Comparison of ENCODE assay signal across 23 mouse cellular contexts in the genomic region with DNA sequence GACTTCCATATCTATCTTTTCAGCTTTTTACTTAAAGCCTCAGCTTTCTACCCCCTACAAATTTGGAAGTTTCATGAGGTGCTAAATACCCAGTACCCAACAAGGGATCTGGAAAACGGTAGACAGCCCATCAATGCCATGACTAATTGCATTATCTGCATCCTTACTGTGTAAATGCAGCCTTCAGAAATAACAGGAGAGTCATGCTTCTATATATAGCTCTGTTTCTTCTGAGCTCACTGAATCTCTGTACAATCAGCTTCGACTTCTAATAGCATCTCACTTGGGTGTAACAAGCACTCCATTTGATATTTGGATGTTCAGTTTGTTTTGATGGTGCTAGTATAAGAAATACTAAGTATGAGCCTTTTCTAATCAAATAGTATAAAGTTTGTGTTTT.
A peak's percentile ranks its signal among the peaks of the same experiment; 100 is the strongest.
DNase-seq lines count a peak whose midpoint lies in the region; ATAC-seq and TF ChIP-seq lines count a peak whose summit lies in the region.
"Had no signal": no experiment of that assay in that cellular context is flagged by ENCODE, and none has a peak within 500 bp of the region (broad histone marks: within the 10 kb centered on the region; RNA-seq: fewer than 3 reads in every experiment).

No protein-coding gene starts in this region.

- WGBS in heart, embryonic 12.5 days = 24% methylated on average over 2 of the region's 2 CpGs
- WGBS in kidney, postnatal 0 days = 53% methylated on average over 2 of the region's 2 CpGs
- 52% methylated on average over 2 of the region's 2 CpGs for WGBS in kidney, embryonic 16.5 days
- 70% methylated on average over 2 of the region's 2 CpGs for WGBS in small intestine, adult 2 months
- WGBS in midbrain, embryonic 13.5 days = 42% methylated on average over 2 of the region's 2 CpGs

- H3K36me3 ChIP-seq in heart, embryonic 12.5 days = no peaks in the 10 kb centered on the region
- H3K36me3 ChIP-seq in kidney, postnatal 0 days (ENCODE audit: insufficient read depth, low read length) = no peaks in the 10 kb centered on the region
- H3K36me3 ChIP-seq in kidney, embryonic 16.5 days (ENCODE audit: insufficient read depth, low read length) = no peaks in the 10 kb centered on the region
- H3K36me3 ChIP-seq in small intestine, adult 2 months (ENCODE audit: control insufficient read depth, insufficient read depth, low read length) = no peaks in the 10 kb centered on the region
- no peaks in the 10 kb centered on the region for H3K36me3 ChIP-seq in midbrain, embryonic 13.5 days
- H3K36me3 ChIP-seq: embryonic facial prominence, embryonic 12.5 days; hindbrain, embryonic 12.5 days; limb, embryonic 12.5 days; midbrain, embryonic 10.5 days; neural tube, embryonic 15.5 days had no signal

- H3K9me3 ChIP-seq in heart, embryonic 12.5 days (replicated peaks) = no peaks in the 10 kb centered on the region
- no peaks in the 10 kb centered on the region for H3K9me3 ChIP-seq in kidney, postnatal 0 days (replicated peaks; ENCODE audit: low read length)
- no peaks in the 10 kb centered on the region for H3K9me3 ChIP-seq in kidney, embryonic 16.5 days (ENCODE audit: low read length)
- H3K9me3 ChIP-seq in midbrain, embryonic 13.5 days = no peaks in the 10 kb centered on the region
- H3K9me3 ChIP-seq: embryonic facial prominence, embryonic 12.5 days; hindbrain, embryonic 12.5 days; limb, embryonic 12.5 days; midbrain, embryonic 10.5 days; neural tube, embryonic 15.5 days had no signal

- H3K4me1 ChIP-seq in heart, embryonic 12.5 days (replicated peaks) = peaks cover 8% of the 10 kb centered on the region; the same call in 1 of the 2 replicates
- no peaks in the 10 kb centered on the region for H3K4me1 ChIP-seq in kidney, postnatal 0 days (replicated peaks; ENCODE audit: insufficient read depth, low read length)
- H3K4me1 ChIP-seq in kidney, embryonic 16.5 days (ENCODE audit: insufficient read depth, low read length) = 0 out of 2 replicates have a peak, but pooled peaks cover 4% of the 10 kb centered on the region
- peaks cover 10% of the 10 kb centered on the region; the same call in 1 of the 2 replicates for H3K4me1 ChIP-seq in small intestine, adult 2 months (ENCODE audit: control insufficient read depth, insufficient read depth, insufficient read length, low read length)
- H3K4me1 ChIP-seq in midbrain, embryonic 13.5 days (replicated peaks) = no peaks in the 10 kb centered on the region
- H3K4me1 ChIP-seq: embryonic facial prominence, embryonic 12.5 days; hindbrain, embryonic 12.5 days; limb, embryonic 12.5 days; neural tube, embryonic 15.5 days had no signal

- H3K27ac ChIP-seq in heart, embryonic 12.5 days (ENCODE audit: poor library complexity, severe bottlenecking) = peak overlapping the region; percentile 38; the same call in 1 of the 2 replicates
- H3K27ac ChIP-seq in kidney, postnatal 0 days = no peak overlapping the region
- H3K27ac ChIP-seq in kidney, embryonic 16.5 days (ENCODE audit: low read length) = no peak overlapping the region
- peak overlapping the region; percentile 60; the same call in 1 of the 2 replicates for H3K27ac ChIP-seq in small intestine, adult 2 months (ENCODE audit: insufficient read depth, low read depth, low read length)
- H3K27ac ChIP-seq in midbrain, embryonic 13.5 days = no peak overlapping the region
- H3K27ac ChIP-seq: embryonic facial prominence, embryonic 12.5 days; hindbrain, embryonic 12.5 days; layer of hippocampus, adult 2 months; limb, embryonic 12.5 days; midbrain, embryonic 10.5 days; neural tube, embryonic 15.5 days had no signal

- intact Hi-C loops in heart, postnatal 25 days (cut with DNase I) = loop anchor here (5.0 kb wide), 1 partner anchor 56 kb away; no protein-coding TSS in a partner anchor

- no peak for DNase-seq in heart, postnatal 25 days (ENCODE audit: low spot score)
- DNase-seq in kidney, postnatal 0 days (ENCODE audit: low spot score) = peak; percentile 18
- peak; percentile 34 for DNase-seq in Muller cell, postnatal 12 days (ENCODE audit: inconsistent ontology term)
- DNase-seq: cerebellum, adult 18-20 months; cerebellum, postnatal 25 days; forebrain, postnatal 0 days; layer of hippocampus, postnatal 36 days; liver, postnatal 0 days; right cerebral cortex, adult 18-20 months had no signal

- TF ChIP-seq CTCF in kidney, postnatal 0 days (IDR thresholded peaks at IDR 0.05; ENCODE audit: low read depth) = no peak
- TF ChIP-seq CTCF in small intestine, adult 2 months (IDR thresholded peaks at IDR 0.05; ENCODE audit: extremely low read depth, insufficient read length, insufficient replicate concordance, low read depth, low read length) = no peak

- ATAC-seq in heart, embryonic 12.5 days (ENCODE audit: insufficient number of reproducible peaks, low FRiP score) = no peak
- no peak for ATAC-seq in kidney, postnatal 0 days (replicated peaks; ENCODE audit: low FRiP score, low read depth)
- ATAC-seq in kidney, embryonic 16.5 days (ENCODE audit: low FRiP score, low TSS enrichment) = no peak
- ATAC-seq in midbrain, embryonic 13.5 days = no peak
- ATAC-seq: forebrain, postnatal 0 days; intestine, postnatal 0 days; liver, postnatal 0 days; lung, postnatal 0 days; Patski had no signal

- H3K4me2 ChIP-seq in heart, embryonic 12.5 days = no peak overlapping the region
- H3K4me2 ChIP-seq in kidney, postnatal 0 days (ENCODE audit: low read length) = no peak overlapping the region
- no peak overlapping the region for H3K4me2 ChIP-seq in kidney, embryonic 16.5 days (replicated peaks; ENCODE audit: low read depth, low read length)
- H3K4me2 ChIP-seq in midbrain, embryonic 13.5 days (replicated peaks) = no peak overlapping the region
- H3K4me2 ChIP-seq: embryonic facial prominence, embryonic 12.5 days; hindbrain, embryonic 12.5 days; limb, embryonic 12.5 days; liver, embryonic 11.5 days; neural tube, embryonic 15.5 days had no signal

- H3K9ac ChIP-seq in heart, embryonic 12.5 days = no peak overlapping the region
- no peak overlapping the region for H3K9ac ChIP-seq in kidney, postnatal 0 days (ENCODE audit: low read depth, low read length)
- H3K9ac ChIP-seq in kidney, embryonic 16.5 days (replicated peaks; ENCODE audit: low read length) = no peak overlapping the region
- H3K9ac ChIP-seq in midbrain, embryonic 13.5 days (replicated peaks) = no peak overlapping the region
- H3K9ac ChIP-seq: embryonic facial prominence, embryonic 12.5 days; forebrain, postnatal 0 days; hindbrain, embryonic 12.5 days; limb, embryonic 12.5 days; liver, postnatal 0 days; neural tube, embryonic 15.5 days had no signal

- no peak for TF ChIP-seq POLR2A in small intestine, adult 2 months (IDR thresholded peaks at IDR 0.05; ENCODE audit: low read depth, low read length)

- no peaks in the 10 kb centered on the region for H3K27me3 ChIP-seq in heart, embryonic 12.5 days (replicated peaks)
- H3K27me3 ChIP-seq in kidney, postnatal 0 days (ENCODE audit: insufficient read depth, low read length) = no peaks in the 10 kb centered on the region
- peaks cover 5% of the 10 kb centered on the region; the same call in 1 of the 2 replicates for H3K27me3 ChIP-seq in kidney, embryonic 16.5 days (ENCODE audit: insufficient read depth, low read length)
- H3K27me3 ChIP-seq in small intestine, adult 2 months (ENCODE audit: control insufficient read depth, insufficient read depth, low read length) = no peaks in the 10 kb centered on the region
- peaks cover 18% of the 10 kb centered on the region for H3K27me3 ChIP-seq in midbrain, embryonic 13.5 days
- H3K27me3 ChIP-seq: neural tube, embryonic 15.5 days; Patski had no signal

- H3K4me3 ChIP-seq in heart, embryonic 12.5 days = no peak overlapping the region
- no peak overlapping the region for H3K4me3 ChIP-seq in kidney, postnatal 0 days (replicated peaks; ENCODE audit: low read depth, low read length)
- H3K4me3 ChIP-seq in kidney, embryonic 16.5 days (ENCODE audit: low read length) = no peak overlapping the region
- H3K4me3 ChIP-seq in small intestine, adult 2 months (ENCODE audit: low read depth, low read length) = no peak overlapping the region
- no peak overlapping the region for H3K4me3 ChIP-seq in midbrain, embryonic 13.5 days (replicated peaks)
- H3K4me3 ChIP-seq: embryonic facial prominence, embryonic 12.5 days; hindbrain, embryonic 12.5 days; layer of hippocampus, adult 2 months; limb, embryonic 12.5 days; midbrain, embryonic 10.5 days; neural tube, embryonic 15.5 days had no signal

Comparison
In these comparisons a context has a peak if more than half of its experiments do, and no peak if none do; other contexts are left out.
1. H3K27ac ChIP-seq: peak in heart, embryonic 12.5 days (single experiment) and small intestine, adult 2 months (single experiment); none in kidney, postnatal 0 days (single experiment), kidney, embryonic 16.5 days (single experiment) and midbrain, embryonic 13.5 days (single experiment).